Mouse (Mus musculus) liver, adult 2 months (tissue): Measurements from ENCODE around the gene Dpp10.

ENCODE experiments used
- CTCF ChIP-seq: fragments of 200-500 bp; IDR thresholded peaks from 2 replicates; pipeline ENCODE4 v1.5.1; 2011; ENCODE audit warnings: low read depth, low read length, control low read depth
- POLR2A ChIP-seq: fragments of 200-500 bp; IDR thresholded peaks from 2 replicates; pipeline ENCODE4 v1.6.1; 2011; ENCODE audit warnings: low read length, control low read depth; ENCODE audit not compliant: insufficient read depth; ENCODE audit errors: extremely low read depth

GRCm38 (mm10) chr1:123337877-123338276 lies 707.5 kb downstream of the Dpp10 start:
- TF ChIP-seq CTCF: no peak
- no peak for TF ChIP-seq POLR2A
